Mouse (Mus musculus) brain, embryonic 14.5 days (tissue): ENCODE data around the gene Dstyk. TPM values are rescaled to one million over a fixed set of nuclear protein-coding genes. Genes with fewer than 3 reads are reported as not detected.

Experiments used
- DNase-seq: peaks from one replicate; pipeline ENCODE4 v3.0.0-alpha.2; 2011; ENCODE audit warnings: low read depth
- CTCF ChIP-seq: fragments of 200-500 bp; IDR thresholded peaks from 2 replicates; pipeline ENCODE4 v1.5.1; 2012; ENCODE audit warnings: inconsistent platforms, mild to moderate bottlenecking, moderate library complexity, borderline replicate concordance; ENCODE audit not compliant: insufficient read depth, insufficient read length; ENCODE audit errors: extremely low read depth
- POLR2A ChIP-seq: fragments of 200-500 bp; IDR thresholded peaks from 2 replicates; pipeline ENCODE4 v1.6.1; 2012; ENCODE audit warnings: mild to moderate bottlenecking, inconsistent platforms, borderline replicate concordance; ENCODE audit not compliant: poor library complexity, insufficient read depth, insufficient read length, severe bottlenecking; ENCODE audit errors: extremely low read depth
- polyA plus RNA-seq: library from polyadenylated mRNA; depleted of rRNA; stranded (reverse); fragments of >200 nt; gene quantifications from 2 replicates; pipeline ENCODE4 v1.2.3, GENCODE M21; 2012

Dstyk gene
- polyA plus RNA-seq, 1 experiment: 13.6 TPM

- no peak for TF ChIP-seq POLR2A
- no peak for TF ChIP-seq CTCF
- no peak for DNase-seq
Measured at GRCm38 (mm10) chr1:132422912-132423696, 5.7 kb downstream of the Dstyk start.

- no peak for TF ChIP-seq POLR2A
- TF ChIP-seq CTCF: no peak
- DNase-seq: peak; percentile 46
Measured at GRCm38 (mm10) chr1:132425600-132425999, 8.2 kb downstream of the Dstyk start.

GRCm38 (mm10) chr1:132430818-132431217, 13.5 kb downstream of the Dstyk start:
- peak; percentile 90 for DNase-seq
- TF ChIP-seq CTCF: no peak
- no peak for TF ChIP-seq POLR2A

GRCm38 (mm10) chr1:132431716-132432115, 14.4 kb downstream of the Dstyk start:
- no peak for TF ChIP-seq POLR2A
- no peak for TF ChIP-seq CTCF
- DNase-seq: peak; percentile 79

GRCm38 (mm10) chr1:132433349-132433748, 16.0 kb downstream of the Dstyk start:
- TF ChIP-seq POLR2A: no peak
- TF ChIP-seq CTCF: no peak
- peak; percentile 61 for DNase-seq

- DNase-seq: no peak
- TF ChIP-seq CTCF: no peak
- no peak for TF ChIP-seq POLR2A
Measured at GRCm38 (mm10) chr1:132434032-132434431, 16.7 kb downstream of the Dstyk start.

GRCm38 (mm10) chr1:132436320-132436958, 19.1 kb downstream of the Dstyk start:
- TF ChIP-seq POLR2A: no peak
- no peak for TF ChIP-seq CTCF
- no peak for DNase-seq

GRCm38 (mm10) chr1:132436960-132437359, 19.6 kb downstream of the Dstyk start:
- TF ChIP-seq POLR2A (no peak), CTCF (no peak)

GRCm38 (mm10) chr1:132437389-132437788, 20.0 kb downstream of the Dstyk start:
- DNase-seq: no peak
- TF ChIP-seq CTCF (no peak), POLR2A (no peak)

More at GRCm38 (mm10) chr1:132436960-132437359, 19.6 kb downstream of the Dstyk start:
- no peak for DNase-seq

- DNase-seq: no peak
- TF ChIP-seq POLR2A (no peak), CTCF (peak; percentile 12; the same call in 1 of the 2 replicates)
Measured at GRCm38 (mm10) chr1:132440896-132441435, 23.6 kb downstream of the Dstyk start.

- no peak for DNase-seq
- TF ChIP-seq POLR2A (no peak), CTCF (no peak)
Measured at GRCm38 (mm10) chr1:132449742-132450141, 32.4 kb downstream of the Dstyk start.

GRCm38 (mm10) chr1:132464651-132465050, 47.3 kb downstream of the Dstyk start:
- no peak for DNase-seq
- TF ChIP-seq CTCF (no peak), POLR2A (no peak)

GRCm38 (mm10) chr1:132468926-132469325, 51.6 kb downstream of the Dstyk start:
- TF ChIP-seq POLR2A: no peak
- TF ChIP-seq CTCF: no peak
- DNase-seq: peak; percentile 2
